Comparison of ENCODE assay signal across 24 mouse cellular contexts in the genomic region with DNA sequence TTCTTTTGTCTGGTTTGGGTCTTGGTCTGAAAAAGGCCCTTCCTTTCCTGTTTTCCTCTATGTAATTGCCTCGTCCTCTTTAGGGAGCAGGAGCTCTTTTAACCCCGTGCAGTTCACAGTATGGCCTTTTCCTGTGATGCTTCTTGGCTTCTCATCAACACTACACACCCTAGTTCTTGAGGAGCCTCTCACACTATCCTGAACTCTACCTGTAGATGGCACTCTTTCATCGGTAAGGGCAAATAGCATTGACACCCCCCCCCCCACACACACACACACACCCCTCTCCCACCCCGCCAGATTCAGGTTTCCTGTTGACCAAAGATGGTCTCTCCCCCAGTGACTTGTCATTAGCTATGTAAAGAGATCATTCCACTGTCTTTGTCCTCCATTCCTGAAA. TPM values are rescaled to one million over a fixed set of nuclear protein-coding genes. Genes with fewer than 3 reads are reported as not detected.
DNase-seq lines count a peak whose midpoint lies in the region; TF ChIP-seq lines count a peak whose summit lies in the region.
"Had no signal": no experiment of that assay in that cellular context is flagged by ENCODE, and none has a peak within 500 bp of the region (broad histone marks: within the 10 kb centered on the region; RNA-seq: fewer than 3 reads in every experiment).

No protein-coding gene starts in this region.

- no peak for DNase-seq in gastrocnemius, adult 2 months
- DNase-seq in gastrocnemius, adult 8-10 months (ENCODE audit: low spot score in 2 of 2) = no peak
- peak; percentile 14 for DNase-seq in layer of hippocampus, adult 11-12 months (ENCODE audit: low spot score)
- DNase-seq in layer of hippocampus, adult 18-20 months (ENCODE audit: low spot score in 2 of 2) = no peak
- DNase-seq in retina, postnatal 1 day = peak; percentile 35
- no peak for DNase-seq in retina, embryonic 14.5 days (ENCODE audit: low spot score)
- no peak for DNase-seq in kidney, postnatal 14 days
- DNase-seq: adrenal gland, postnatal 25 days; cerebellum, adult 18-20 months; cerebellum, postnatal 25 days; gastrocnemius, postnatal 14 days; heart, adult 11 months; kidney, adult 11 months; kidney, postnatal 25 days; lung, embryonic 14.5 days; lung, postnatal 14 days; right cerebral cortex, postnatal 14 days; thymus, postnatal 14 days had no signal

- H3K27ac ChIP-seq in gastrocnemius, adult 2 months = no peak overlapping the region
- H3K27ac ChIP-seq: forebrain, embryonic 13.5 days; hindbrain, embryonic 10.5 days; limb, embryonic 12.5 days; liver, embryonic 15.5 days; neural tube, embryonic 13.5 days had no signal

- intact Hi-C loops in gastrocnemius, adult 2 months (cut with DNase I) = no loop called here

- H3K4me3 ChIP-seq in gastrocnemius, adult 2 months = no peak overlapping the region
- H3K4me3 ChIP-seq: forebrain, embryonic 13.5 days; hindbrain, embryonic 10.5 days; limb, embryonic 12.5 days; liver, embryonic 15.5 days; neural tube, embryonic 13.5 days had no signal

- peak; percentile 3; the same call in 1 of the 2 replicates for TF ChIP-seq CTCF in gastrocnemius, adult 2 months (IDR thresholded peaks at IDR 0.05)

RNA-seq across cellular contexts. Expression of gene Cdh20, which starts 12.4 kb away (rescaled TPM):
- total RNA-seq in gastrocnemius, adult 2 months (2021) = under 1 TPM; 0.05 to 0.06 TPM
- total RNA-seq in gastrocnemius, adult 8-10 months (2022) = under 1 TPM in 1 of 4 experiments, not detected in 3; 0.05 TPM
- total RNA-seq in layer of hippocampus, adult 18-20 months (2021) = 10 to 100 TPM; 13.0 to 13.7 TPM
- total RNA-seq: liver, adult 2 months had no signal

Comparison
In these comparisons a context has a peak if more than half of its experiments do, and no peak if none do; other contexts are left out.
1. DNase-seq: peak in layer of hippocampus, adult 11-12 months (single experiment) and retina, postnatal 1 day (single experiment); none in gastrocnemius, adult 2 months (single experiment), gastrocnemius, adult 8-10 months (0 of 2), layer of hippocampus, adult 18-20 months (0 of 2), retina, embryonic 14.5 days (single experiment) and kidney, postnatal 14 days (single experiment).
2. RNA of gene Cdh20, which starts 12.4 kb away (total RNA-seq): 13.0 to 13.7 TPM in layer of hippocampus, adult 18-20 months; 0.05 to 0.06 TPM in gastrocnemius, adult 2 months and 0.05 TPM in gastrocnemius, adult 8-10 months; every median in the first group is over 10 times any median in the second.